Mouse (Mus musculus): ENCODE data around the gene Khnyn. TPM values are rescaled to one million over a fixed set of nuclear protein-coding genes. Genes with fewer than 3 reads are reported as not detected.

The Khnyn gene
- polyA plus RNA-seq, 1 experiment from 2014 or later = 10.4 TPM

DNA sequence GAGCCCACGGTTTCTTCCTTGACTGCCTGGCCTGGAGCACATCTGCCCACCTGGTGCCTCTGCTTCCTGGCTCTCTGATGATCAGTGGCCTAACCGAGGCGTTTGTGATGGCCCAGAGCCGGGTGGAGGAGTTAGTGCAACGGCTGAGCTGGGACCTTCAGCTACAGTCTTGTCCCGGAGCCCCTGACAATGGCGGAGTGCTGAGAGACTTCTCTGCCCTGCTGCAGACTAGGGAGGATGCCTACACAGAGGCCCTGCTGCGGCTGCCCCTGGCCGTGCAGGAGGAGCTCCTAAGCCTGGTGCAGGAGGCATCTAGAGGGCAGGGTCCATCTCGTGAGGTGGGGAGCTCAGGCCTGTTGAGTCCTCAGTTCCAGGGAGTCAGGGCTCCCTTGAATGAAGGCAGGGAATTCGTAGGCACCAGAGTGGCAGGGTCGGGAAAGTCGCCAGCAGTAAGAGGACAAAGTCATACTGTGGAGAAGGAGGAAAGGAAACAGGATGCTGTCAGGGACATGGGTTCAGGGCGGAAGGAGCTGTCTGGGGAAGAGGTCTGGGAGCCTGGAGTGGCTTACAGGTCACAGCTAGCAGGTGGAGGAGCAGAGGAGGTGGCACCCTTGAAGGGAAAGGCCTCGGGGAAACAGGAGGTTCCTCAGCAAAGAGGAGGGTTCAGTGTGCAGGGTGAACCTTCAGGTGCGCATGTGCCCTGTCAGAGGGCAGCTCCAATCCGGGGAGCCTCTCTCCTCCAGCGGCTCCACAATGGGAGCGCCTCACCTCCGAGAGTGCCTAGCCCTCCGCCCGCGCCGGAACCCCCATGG, 2.0 kb downstream of the Khnyn start:
- H3K9ac ChIP-seq (ENCODE audit: low read depth, low read length) = peak overlapping the region; percentile 20; the same call in 1 of the 2 replicates
- no peak overlapping the region for H3K4me3 ChIP-seq (ENCODE audit: low read depth, low read length)
- H3K27me3 ChIP-seq (ENCODE audit: control insufficient read depth, insufficient read depth, low read depth, low read length) = no peaks in the 10 kb centered on the region
- H3K36me3 ChIP-seq (ENCODE audit: control insufficient read depth, insufficient read depth, low read length) = peaks cover 8% of the 10 kb centered on the region; the same call in 1 of the 2 replicates
- H3K4me1 ChIP-seq (ENCODE audit: control insufficient read depth, insufficient read depth, low read length) = peaks cover 15% of the 10 kb centered on the region
- H3K9me3 ChIP-seq (replicated peaks; ENCODE audit: control insufficient read depth, low read length, poor library complexity, severe bottlenecking) = no peaks in the 10 kb centered on the region
- no peak for ATAC-seq
- no peak overlapping the region for H3K27ac ChIP-seq (ENCODE audit: low read length)
- H3K4me2 ChIP-seq (ENCODE audit: low read length) = no peak overlapping the region
- WGBS = 86% methylated on average over 24 of the region's 24 CpGs

DNA sequence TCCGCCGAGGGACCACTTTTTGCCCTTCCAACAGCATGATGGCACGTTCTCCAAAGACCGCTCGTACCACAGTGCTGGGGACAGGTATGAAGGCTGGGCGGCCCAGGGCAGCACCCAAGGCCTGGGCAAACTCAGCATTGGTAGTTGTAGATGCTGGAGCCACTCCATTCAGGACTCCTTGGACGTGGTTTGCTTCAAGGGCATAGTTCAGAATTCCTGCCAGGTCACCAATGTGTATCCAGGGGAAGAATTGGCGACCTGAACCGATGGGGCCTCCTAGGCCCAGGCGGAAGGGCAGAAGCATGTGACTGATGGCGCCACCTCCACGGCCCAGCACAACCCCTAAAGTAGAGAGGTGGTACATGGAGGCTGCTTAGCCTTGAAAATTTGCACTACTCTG, 12.9 kb downstream of the Khnyn start:
- H3K9me3 ChIP-seq (replicated peaks; ENCODE audit: control insufficient read depth, low read length, poor library complexity, severe bottlenecking) = no peaks in the 10 kb centered on the region
- no peaks in the 10 kb centered on the region for H3K27me3 ChIP-seq (ENCODE audit: control insufficient read depth, insufficient read depth, low read depth, low read length)
- no peak overlapping the region for H3K27ac ChIP-seq (ENCODE audit: low read length)
- no peak overlapping the region for H3K9ac ChIP-seq (ENCODE audit: low read depth, low read length)
- WGBS = 94% methylated on average over 12 of the region's 12 CpGs
- no peak overlapping the region for H3K4me2 ChIP-seq (ENCODE audit: low read length)
- peaks cover 19% of the 10 kb centered on the region for H3K4me1 ChIP-seq (ENCODE audit: control insufficient read depth, insufficient read depth, low read length)
- ATAC-seq = no peak
- H3K4me3 ChIP-seq (ENCODE audit: low read depth, low read length) = no peak overlapping the region
- peaks cover 32% of the 10 kb centered on the region for H3K36me3 ChIP-seq (ENCODE audit: control insufficient read depth, insufficient read depth, low read length)

DNA sequence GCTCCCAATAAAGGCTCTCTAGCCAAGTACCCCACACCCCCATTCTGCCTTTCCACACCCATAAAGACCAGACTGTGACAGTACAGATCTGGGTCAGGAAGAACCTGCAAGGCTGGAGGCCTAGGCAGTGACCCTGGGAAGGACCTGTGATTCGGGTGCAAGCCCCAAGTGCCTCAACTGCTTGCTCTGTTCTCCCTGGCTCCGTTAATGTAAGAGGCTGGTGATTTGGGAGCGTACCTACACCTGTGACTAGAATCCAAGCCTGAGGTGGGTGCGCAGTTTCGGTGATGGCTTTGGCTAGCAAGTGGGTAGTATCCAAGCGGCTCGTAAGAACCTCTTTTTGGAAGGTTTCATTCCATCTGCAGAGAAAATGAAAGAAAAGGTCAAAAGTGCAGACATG, 14.2 kb downstream of the Khnyn start:
- Histone ChIP-seq H3K9me3 (replicated peaks; ENCODE audit: control insufficient read depth, low read length, poor library complexity, severe bottlenecking) (no peaks in the 10 kb centered on the region), H3K9ac (ENCODE audit: low read depth, low read length) (peak overlapping the region; percentile 91; the same call in 1 of the 2 replicates), H3K36me3 (ENCODE audit: control insufficient read depth, insufficient read depth, low read length) (peaks cover 29% of the 10 kb centered on the region), H3K4me3 (ENCODE audit: low read depth, low read length) (peak overlapping the region; percentile 66; the same call in 1 of the 2 replicates), H3K4me1 (ENCODE audit: control insufficient read depth, insufficient read depth, low read length) (peaks cover 19% of the 10 kb centered on the region), H3K27me3 (ENCODE audit: control insufficient read depth, insufficient read depth, low read depth, low read length) (no peaks in the 10 kb centered on the region), H3K27ac (ENCODE audit: low read length) (no peak overlapping the region), H3K4me2 (ENCODE audit: low read length) (peak overlapping the region; percentile 92)
- WGBS = 88% methylated on average over 7 of the region's 7 CpGs
- ATAC-seq = no peak

DNA sequence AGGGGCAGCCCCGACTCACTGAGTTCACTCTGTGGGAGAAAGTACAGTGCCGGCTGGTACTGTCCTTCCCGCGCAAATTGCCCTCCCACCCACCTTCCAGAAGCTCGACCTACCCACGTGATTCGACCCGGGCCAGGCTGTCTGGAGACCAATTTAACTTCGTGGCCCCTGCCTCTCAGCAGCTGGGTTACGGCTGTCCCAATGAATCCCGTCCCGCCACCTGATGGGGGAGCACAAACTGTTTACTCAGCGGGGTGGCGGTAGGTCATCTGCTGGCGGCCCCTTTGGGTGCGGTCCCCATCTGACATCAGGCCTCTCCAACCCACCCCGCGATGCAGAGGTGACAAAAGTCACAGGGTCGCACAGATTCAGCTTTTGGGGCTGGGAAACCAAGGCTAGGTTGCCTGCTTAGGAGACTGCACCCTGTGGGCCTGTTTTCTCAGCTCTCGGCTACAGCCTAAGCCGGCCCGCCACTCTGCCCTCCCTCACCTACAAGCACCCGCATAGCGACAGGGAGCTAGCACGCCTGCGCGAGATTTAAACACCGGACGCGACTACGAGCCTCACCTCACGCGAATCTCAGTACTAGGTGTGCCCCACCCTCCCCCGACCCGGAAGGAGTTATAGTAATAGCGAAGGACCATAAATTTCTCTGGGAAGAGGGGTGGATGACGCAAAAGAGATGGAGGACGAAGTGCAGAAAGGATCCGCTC, 15.1 kb downstream of the Khnyn start, which contains the start of gene Sdr39u1:
Gene Sdr39u1, minus strand, starts transcription at position 593 of the 713 bp plus-strand sequence.
- Histone ChIP-seq H3K27ac (ENCODE audit: low read length) (peak within 1 kb of the TSS; percentile 75), H3K4me1 (ENCODE audit: control insufficient read depth, insufficient read depth, low read length) (peaks cover 19% of the 10 kb centered on the region), H3K9ac (ENCODE audit: low read depth, low read length) (peak within 1 kb of the TSS; percentile 91), H3K4me2 (ENCODE audit: low read length) (peak within 1 kb of the TSS; percentile 92), H3K36me3 (ENCODE audit: control insufficient read depth, insufficient read depth, low read length) (peaks cover 24% of the 10 kb centered on the region), H3K9me3 (replicated peaks; ENCODE audit: control insufficient read depth, low read length, poor library complexity, severe bottlenecking) (no peaks in the 10 kb centered on the region), H3K4me3 (ENCODE audit: low read depth, low read length) (peak within 1 kb of the TSS; percentile 66), H3K27me3 (ENCODE audit: control insufficient read depth, insufficient read depth, low read depth, low read length) (no peaks in the 10 kb centered on the region)
- WGBS = 3% methylated on average over 39 of the region's 39 CpGs
- ATAC-seq = peak; percentile 98

DNA sequence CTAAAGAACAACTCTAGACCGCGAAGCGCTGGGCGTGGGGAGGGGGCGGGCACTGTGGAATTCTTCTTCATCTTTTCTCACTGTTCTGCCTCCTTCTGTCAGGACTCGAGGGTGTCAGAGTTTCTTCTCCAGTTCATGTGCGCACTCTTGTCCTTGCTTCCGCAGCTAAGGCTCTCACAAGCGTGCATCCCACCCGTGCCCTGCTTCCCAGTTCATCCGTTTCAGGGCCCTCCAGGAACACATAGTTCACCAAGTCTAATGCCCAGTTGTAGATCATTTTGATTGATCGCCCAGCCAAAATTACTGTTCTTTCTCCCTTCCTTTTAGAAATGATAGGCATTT, 15.6 kb downstream of the Khnyn start:
- Histone ChIP-seq H3K27me3 (ENCODE audit: control insufficient read depth, insufficient read depth, low read depth, low read length) (no peaks in the 10 kb centered on the region), H3K4me2 (ENCODE audit: low read length) (peak overlapping the region; percentile 92), H3K27ac (ENCODE audit: low read length) (peak overlapping the region; percentile 75), H3K4me1 (ENCODE audit: control insufficient read depth, insufficient read depth, low read length) (peaks cover 19% of the 10 kb centered on the region), H3K36me3 (ENCODE audit: control insufficient read depth, insufficient read depth, low read length) (peaks cover 22% of the 10 kb centered on the region), H3K4me3 (ENCODE audit: low read depth, low read length) (peak overlapping the region; percentile 66), H3K9me3 (replicated peaks; ENCODE audit: control insufficient read depth, low read length, poor library complexity, severe bottlenecking) (no peaks in the 10 kb centered on the region), H3K9ac (ENCODE audit: low read depth, low read length) (peak overlapping the region; percentile 76)
- ATAC-seq = no peak; the same call in none of the 2 replicates
- 7% methylated on average over 12 of the region's 12 CpGs for WGBS

DNA sequence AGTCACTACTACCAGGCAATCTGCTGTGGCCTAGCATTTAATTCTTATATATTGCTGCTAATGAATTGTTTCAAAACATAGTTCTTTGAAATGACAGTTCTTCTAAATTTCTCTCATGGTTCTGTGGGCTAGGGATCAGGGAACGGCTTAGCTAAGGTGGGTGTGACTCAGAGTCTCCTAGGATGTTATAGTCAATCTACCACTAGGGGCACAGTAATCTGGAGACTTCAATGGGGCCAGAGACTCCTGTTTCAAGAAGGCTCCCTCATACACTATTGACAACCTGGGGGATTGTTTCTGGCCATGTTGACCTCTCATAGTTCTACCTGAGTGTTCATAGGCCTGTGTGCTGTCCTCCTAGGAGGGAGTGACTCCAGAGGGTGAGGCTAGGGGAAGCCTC, 20.8 kb downstream of the Khnyn start:
- no peaks in the 10 kb centered on the region for H3K36me3 ChIP-seq (ENCODE audit: control insufficient read depth, insufficient read depth, low read length)
- H3K27me3 ChIP-seq (ENCODE audit: control insufficient read depth, insufficient read depth, low read depth, low read length) = no peaks in the 10 kb centered on the region
- H3K9me3 ChIP-seq (replicated peaks; ENCODE audit: control insufficient read depth, low read length, poor library complexity, severe bottlenecking) = no peaks in the 10 kb centered on the region
- no peak overlapping the region for H3K9ac ChIP-seq (ENCODE audit: low read depth, low read length)
- no peak for ATAC-seq
- H3K4me2 ChIP-seq (ENCODE audit: low read length) = no peak overlapping the region
- 17% methylated on average over 1 of the region's 1 CpGs for WGBS
- H3K4me3 ChIP-seq (ENCODE audit: low read depth, low read length) = no peak overlapping the region
- peaks cover 7% of the 10 kb centered on the region for H3K4me1 ChIP-seq (ENCODE audit: control insufficient read depth, insufficient read depth, low read length)
- H3K27ac ChIP-seq (ENCODE audit: low read length) = no peak overlapping the region

DNA sequence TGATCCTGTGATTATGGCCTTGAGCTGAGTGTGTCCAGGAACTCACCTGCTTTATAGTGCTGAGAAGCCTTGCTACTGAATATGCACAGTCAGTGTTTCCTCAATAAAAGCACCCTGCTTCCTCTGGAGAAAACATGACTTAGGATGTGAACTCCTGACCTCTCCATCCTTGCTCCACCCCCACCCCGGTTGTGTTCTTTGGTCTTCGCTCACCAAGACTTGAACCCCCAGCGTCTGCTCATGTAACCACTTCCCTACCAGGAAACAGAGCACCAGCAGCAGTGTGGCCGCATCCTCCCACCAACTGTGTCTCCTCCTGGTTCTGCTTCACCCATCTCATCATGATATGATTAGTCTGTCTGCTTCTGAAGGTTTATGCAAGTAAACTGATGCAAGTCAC, 28.7 kb downstream of the Khnyn start:
- Histone ChIP-seq H3K4me2 (ENCODE audit: low read length) (no peak overlapping the region), H3K9ac (ENCODE audit: low read depth, low read length) (no peak overlapping the region), H3K9me3 (replicated peaks; ENCODE audit: control insufficient read depth, low read length, poor library complexity, severe bottlenecking) (no peaks in the 10 kb centered on the region), H3K36me3 (ENCODE audit: control insufficient read depth, insufficient read depth, low read length) (no peaks in the 10 kb centered on the region), H3K27me3 (ENCODE audit: control insufficient read depth, insufficient read depth, low read depth, low read length) (no peaks in the 10 kb centered on the region), H3K4me3 (ENCODE audit: low read depth, low read length) (no peak overlapping the region), H3K4me1 (ENCODE audit: control insufficient read depth, insufficient read depth, low read length) (no peaks in the 10 kb centered on the region), H3K27ac (ENCODE audit: low read length) (no peak overlapping the region)
- no peak for ATAC-seq
- 55% methylated on average over 4 of the region's 4 CpGs for WGBS

DNA sequence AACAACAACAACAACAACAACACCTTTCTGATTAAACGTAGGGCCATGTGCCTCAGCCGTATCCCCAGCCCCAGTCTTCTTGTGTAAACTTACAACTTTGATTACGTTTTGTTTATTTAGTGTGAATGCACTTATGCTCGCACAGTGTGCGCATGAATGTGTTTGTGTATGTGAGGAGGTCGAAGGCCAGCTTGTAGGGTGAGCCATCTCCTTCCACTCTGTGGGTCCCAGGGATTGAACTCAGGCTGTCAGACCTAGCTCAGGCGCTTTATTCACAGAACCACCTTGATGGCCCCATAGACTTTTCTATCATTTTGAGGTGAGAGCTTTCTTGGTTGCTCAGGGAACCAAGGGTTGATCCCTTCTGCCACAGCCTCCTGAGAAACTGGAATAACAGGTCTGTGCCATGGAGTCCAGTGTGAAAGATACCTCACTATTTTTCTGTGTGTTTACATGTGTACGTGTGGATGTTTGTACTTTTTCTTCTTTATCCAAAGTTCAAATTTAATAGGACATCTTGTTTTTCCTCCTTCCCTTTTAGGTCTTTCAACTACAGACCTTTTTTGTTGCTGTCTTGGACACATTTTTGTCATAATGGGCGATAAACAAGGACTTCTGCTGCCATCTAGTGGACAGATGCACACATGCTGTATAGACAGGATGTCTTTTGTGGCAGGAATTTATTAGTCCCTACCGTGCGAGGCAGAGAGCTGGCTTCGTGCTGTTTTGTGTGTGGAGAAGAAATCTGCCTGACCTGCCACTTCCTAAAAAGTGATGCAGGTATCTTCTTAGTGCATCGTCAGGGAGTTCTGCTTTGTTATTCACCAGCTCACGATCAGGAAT, 33.7 kb downstream of the Khnyn start:
- no peaks in the 10 kb centered on the region for H3K9me3 ChIP-seq (replicated peaks; ENCODE audit: control insufficient read depth, low read length, poor library complexity, severe bottlenecking)
- peak; percentile 91 for ATAC-seq
- peak overlapping the region; percentile 56 for H3K9ac ChIP-seq (ENCODE audit: low read depth, low read length)
- no peaks in the 10 kb centered on the region for H3K27me3 ChIP-seq (ENCODE audit: control insufficient read depth, insufficient read depth, low read depth, low read length)
- 40% methylated on average over 14 of the region's 14 CpGs for WGBS
- no peaks in the 10 kb centered on the region for H3K36me3 ChIP-seq (ENCODE audit: control insufficient read depth, insufficient read depth, low read length)
- H3K4me1 ChIP-seq (ENCODE audit: control insufficient read depth, insufficient read depth, low read length) = 0 out of 2 replicates have a peak, but pooled peaks cover 3% of the 10 kb centered on the region
- H3K4me2 ChIP-seq (ENCODE audit: low read length) = peak overlapping the region; percentile 45; the same call in 1 of the 2 replicates
- peak overlapping the region; percentile 33; the same call in 1 of the 2 replicates for H3K27ac ChIP-seq (ENCODE audit: low read length)
- H3K4me3 ChIP-seq (ENCODE audit: low read depth, low read length) = no peak overlapping the region
